Mouse (Mus musculus): ENCODE data around the gene Gm26661. TPM values are rescaled to one million over a fixed set of nuclear protein-coding genes. Genes with fewer than 3 reads are reported as not detected.

Gm26661 gene
- polyA plus RNA-seq, 1 experiment from 2014 or later: not detected

- no peak overlapping the region for H3K4me3 ChIP-seq (replicated peaks)
- no peaks in the 10 kb centered on the region for H3K36me3 ChIP-seq
- H3K9ac ChIP-seq: no peak overlapping the region
- H3K4me1 ChIP-seq: peaks cover 65% of the 10 kb centered on the region
- WGBS: 30% methylated on average over 8 of the region's 8 CpGs
- no peaks in the 10 kb centered on the region for H3K9me3 ChIP-seq (replicated peaks)
- H3K27ac ChIP-seq: peak overlapping the region; percentile 88
- no peaks in the 10 kb centered on the region for H3K27me3 ChIP-seq
- no peak for ATAC-seq (replicated peaks; ENCODE audit: low FRiP score)
- H3K4me2 ChIP-seq: no peak overlapping the region
These were observed 33.4 kb downstream of the Gm26661 start for GRCm38 (mm10) chr14:7824651-7825268.

GRCm38 (mm10) chr14:7826151-7826937, 35.0 kb downstream of the Gm26661 start:
- H3K36me3 ChIP-seq: no peaks in the 10 kb centered on the region
- H3K9me3 ChIP-seq (replicated peaks): 0 out of 2 replicates have a peak, but pooled peaks cover 3% of the 10 kb centered on the region
- 40% methylated on average over 10 of the region's 10 CpGs for WGBS
- peak overlapping the region; percentile 88 for H3K27ac ChIP-seq
- H3K4me1 ChIP-seq: peaks cover 58% of the 10 kb centered on the region
- ATAC-seq (replicated peaks; ENCODE audit: low FRiP score): peak; percentile 85
- no peak overlapping the region for H3K9ac ChIP-seq
- no peaks in the 10 kb centered on the region for H3K27me3 ChIP-seq
- peak overlapping the region; percentile 25; the same call in 1 of the 2 replicates for H3K4me2 ChIP-seq
- H3K4me3 ChIP-seq (replicated peaks): no peak overlapping the region

GRCm38 (mm10) chr14:7829181-7829580, 37.8 kb downstream of the Gm26661 start:
- H3K4me3 ChIP-seq (replicated peaks): no peak overlapping the region
- ATAC-seq (replicated peaks; ENCODE audit: low FRiP score): no peak
- H3K36me3 ChIP-seq: no peaks in the 10 kb centered on the region
- 46% methylated on average over 2 of the region's 2 CpGs for WGBS
- H3K4me1 ChIP-seq: peaks cover 53% of the 10 kb centered on the region
- H3K9me3 ChIP-seq (replicated peaks): 0 out of 2 replicates have a peak, but pooled peaks cover 3% of the 10 kb centered on the region
- no peak overlapping the region for H3K9ac ChIP-seq
- H3K4me2 ChIP-seq: no peak overlapping the region
- H3K27ac ChIP-seq: peak overlapping the region; percentile 57; the same call in 1 of the 2 replicates
- H3K27me3 ChIP-seq: no peaks in the 10 kb centered on the region

GRCm38 (mm10) chr14:7831770-7832439, 40.5 kb downstream of the Gm26661 start:
- Histone ChIP-seq H3K36me3 (no peaks in the 10 kb centered on the region), H3K27ac (no peak overlapping the region), H3K4me3 (replicated peaks) (no peak overlapping the region), H3K27me3 (no peaks in the 10 kb centered on the region), H3K9ac (no peak overlapping the region), H3K4me2 (no peak overlapping the region), H3K4me1 (peaks cover 25% of the 10 kb centered on the region), H3K9me3 (replicated peaks) (0 out of 2 replicates have a peak, but pooled peaks cover 3% of the 10 kb centered on the region)
- WGBS: 13% methylated on average over 1 of the region's 1 CpGs
- no peak for ATAC-seq (replicated peaks; ENCODE audit: low FRiP score)

- whole genome bisulfite sequencing: 95% methylated on average over 5 of the region's 5 CpGs
- Histone ChIP-seq H3K4me1 (peaks cover 24% of the 10 kb centered on the region), H3K27ac (no peak overlapping the region), H3K4me3 (replicated peaks) (no peak overlapping the region), H3K4me2 (no peak overlapping the region), H3K27me3 (no peaks in the 10 kb centered on the region), H3K9ac (no peak overlapping the region), H3K9me3 (replicated peaks) (0 out of 2 replicates have a peak, but pooled peaks cover 3% of the 10 kb centered on the region), H3K36me3 (no peaks in the 10 kb centered on the region)
- no peak for ATAC-seq (replicated peaks; ENCODE audit: low FRiP score)
These were observed 41.0 kb downstream of the Gm26661 start for GRCm38 (mm10) chr14:7832440-7832783.

- Histone ChIP-seq H3K36me3 (no peaks in the 10 kb centered on the region), H3K4me3 (replicated peaks) (no peak overlapping the region), H3K9me3 (replicated peaks) (0 out of 2 replicates have a peak, but pooled peaks cover 3% of the 10 kb centered on the region), H3K9ac (no peak overlapping the region), H3K4me2 (no peak overlapping the region), H3K4me1 (peaks cover 27% of the 10 kb centered on the region), H3K27me3 (no peaks in the 10 kb centered on the region), H3K27ac (no peak overlapping the region)
- no peak for ATAC-seq (replicated peaks; ENCODE audit: low FRiP score)
- WGBS: 67% methylated on average over 4 of the region's 4 CpGs
These were observed 42.1 kb downstream of the Gm26661 start for GRCm38 (mm10) chr14:7833458-7833857.

GRCm38 (mm10) chr14:7838564-7839089, 47.2 kb downstream of the Gm26661 start:
- 71% methylated on average over 5 of the region's 5 CpGs for WGBS
- Histone ChIP-seq H3K4me2 (no peak overlapping the region), H3K27me3 (no peaks in the 10 kb centered on the region), H3K27ac (peak overlapping the region; percentile 30; the same call in 1 of the 2 replicates), H3K36me3 (no peaks in the 10 kb centered on the region), H3K4me1 (peaks cover 49% of the 10 kb centered on the region), H3K9ac (no peak overlapping the region), H3K4me3 (replicated peaks) (no peak overlapping the region), H3K9me3 (replicated peaks) (no peaks in the 10 kb centered on the region)
- no peak for ATAC-seq (replicated peaks; ENCODE audit: low FRiP score)

GRCm38 (mm10) chr14:7839950-7840514, 48.6 kb downstream of the Gm26661 start:
- ATAC-seq (replicated peaks; ENCODE audit: low FRiP score): 0 out of 2 replicates have a peak, but pooled peaks have one; percentile 3
- no peaks in the 10 kb centered on the region for H3K27me3 ChIP-seq
- no peak overlapping the region for H3K9ac ChIP-seq
- no peak overlapping the region for H3K4me2 ChIP-seq
- no peaks in the 10 kb centered on the region for H3K36me3 ChIP-seq
- H3K27ac ChIP-seq: peak overlapping the region; percentile 70
- peaks cover 57% of the 10 kb centered on the region for H3K4me1 ChIP-seq
- 37% methylated on average over 8 of the region's 8 CpGs for WGBS
- H3K9me3 ChIP-seq (replicated peaks): no peaks in the 10 kb centered on the region
- H3K4me3 ChIP-seq (replicated peaks): no peak overlapping the region

Other genes with a start within 250 kb of the Gm26661 start
- 0.10 and 0.32 TPM in 2 replicates for gene Gm3558, start 223.0 kb upstream of the Gm26661 start, polyA plus RNA-seq (2015; fragmentation: Nextera tagmentation; extraction: Ambion mirVana)
- not detected in 2 replicates for gene Gm10338, start 196.0 kb upstream of the Gm26661 start, polyA plus RNA-seq (2015; fragmentation: Nextera tagmentation; extraction: Ambion mirVana)
- gene Gm10128, start 147.6 kb upstream of the Gm26661 start, polyA plus RNA-seq (2015; fragmentation: Nextera tagmentation; extraction: Ambion mirVana): not detected in 2 replicates
- gene Flnb, start 26.4 kb downstream of the Gm26661 start, polyA plus RNA-seq (2015; fragmentation: Nextera tagmentation; extraction: Ambion mirVana): 19.4 and 20.6 TPM in 2 replicates
- not detected in 2 replicates for gene Gm45521, start 165.7 kb downstream of the Gm26661 start, polyA plus RNA-seq (2015; fragmentation: Nextera tagmentation; extraction: Ambion mirVana)
- 0.29 and 0.30 TPM in 2 replicates for gene Dnase1l3, start 203.0 kb downstream of the Gm26661 start, polyA plus RNA-seq (2015; fragmentation: Nextera tagmentation; extraction: Ambion mirVana)
- 24.7 and 26.6 TPM in 2 replicates for gene Abhd6, start 211.3 kb downstream of the Gm26661 start, polyA plus RNA-seq (2015; fragmentation: Nextera tagmentation; extraction: Ambion mirVana)